Mouse (Mus musculus) intestine, embryonic 15.5 days (tissue): Measurements from ENCODE around the gene Sema6d. TPM values are rescaled to one million over a fixed set of nuclear protein-coding genes. Genes with fewer than 3 reads are reported as not detected.

Source experiments
- ATAC-seq: fragments of 200-750 bp; cut with Nextera tagmentation; 2 replicates; pipeline ENCODE4 v1.8.0; 2017; ENCODE audit warnings: moderate TSS enrichment, moderate library complexity
- H3K27ac ChIP-seq: fragments of 300-500 bp; sonication (generic); 2 replicates; pipeline ENCODE4 v1.5.1; 2015; ENCODE audit warnings: mild to moderate bottlenecking, inconsistent platforms
- H3K27me3 ChIP-seq: fragments of 300-500 bp; sonication (generic); replicated peaks from 2 replicates; pipeline ENCODE4 v1.6.1; 2015; ENCODE audit warnings: inconsistent platforms
- H3K36me3 ChIP-seq: fragments of 300-500 bp; sonication (generic); 2 replicates; pipeline ENCODE4 v1.6.1; 2015; ENCODE audit warnings: inconsistent platforms
- H3K4me1 ChIP-seq: fragments of 300-500 bp; sonication (generic); replicated peaks from 2 replicates; pipeline ENCODE4 v1.6.1; 2015; ENCODE audit warnings: inconsistent platforms
- H3K4me2 ChIP-seq: fragments of 300-500 bp; sonication (generic); replicated peaks from 2 replicates; pipeline ENCODE4 v1.6.1; 2015; ENCODE audit warnings: mild to moderate bottlenecking, inconsistent platforms
- H3K4me3 ChIP-seq: fragments of 300-500 bp; sonication (generic); replicated peaks from 2 replicates; pipeline ENCODE4 v1.5.1; 2015; ENCODE audit warnings: inconsistent platforms
- H3K9ac ChIP-seq: fragments of 300-500 bp; sonication (generic); 2 replicates; pipeline ENCODE4 v1.6.1; 2015; ENCODE audit warnings: inconsistent platforms
- H3K9me3 ChIP-seq: fragments of 300-500 bp; sonication (generic); 2 replicates; pipeline ENCODE4 v1.6.1; 2016; ENCODE audit warnings: inconsistent platforms
- WGBS: fragments of 180-500 bp; shearing (Covaris S2); methylation state at CpG from one replicate; pipeline ENCODE4 v1.1.7; 2015; 5-methylcytosine and 5-hydroxymethylcytosine counted together
- polyA plus RNA-seq: library from polyadenylated mRNA; unstranded; fragments of >200 nt; fragmentation: Nextera tagmentation; extraction: Ambion mirVana; gene quantifications from 2 replicates; pipeline ENCODE4 v1.2.1, GENCODE M21; 2015

Gene Sema6d
- polyA plus RNA-seq, 1 experiment from 2014 or later, result 11.9 TPM

- WGBS, result under 1% methylated on average over 59 of the region's 80 CpGs
- no peaks in the 10 kb centered on the region for H3K9me3 ChIP-seq
- peak overlapping the region; percentile 90 for H3K4me3 ChIP-seq
- peak; percentile 91 for ATAC-seq
- H3K4me2 ChIP-seq, result peak overlapping the region; percentile 81
- H3K27ac ChIP-seq, result peak overlapping the region; percentile 98
- H3K36me3 ChIP-seq, result no peaks in the 10 kb centered on the region
- peaks cover 29% of the 10 kb centered on the region for H3K4me1 ChIP-seq
- peak overlapping the region; percentile 94 for H3K9ac ChIP-seq
- H3K27me3 ChIP-seq, result no peaks in the 10 kb centered on the region
Observed at GRCm38 (mm10) chr2:124609711-124610585, 520.2 kb downstream of the Sema6d start.

GRCm38 (mm10) chr2:124610586-124611105 is 520.9 kb downstream of the Sema6d start:
- peak overlapping the region; percentile 94 for H3K9ac ChIP-seq
- no peaks in the 10 kb centered on the region for H3K27me3 ChIP-seq
- no peaks in the 10 kb centered on the region for H3K36me3 ChIP-seq
- H3K27ac ChIP-seq, result peak overlapping the region; percentile 98
- no peak for ATAC-seq
- H3K4me1 ChIP-seq, result peaks cover 29% of the 10 kb centered on the region
- peak overlapping the region; percentile 81 for H3K4me2 ChIP-seq
- H3K9me3 ChIP-seq, result no peaks in the 10 kb centered on the region
- peak overlapping the region; percentile 90 for H3K4me3 ChIP-seq
- WGBS, result under 1% methylated on average over 39 of the region's 39 CpGs

DNA sequence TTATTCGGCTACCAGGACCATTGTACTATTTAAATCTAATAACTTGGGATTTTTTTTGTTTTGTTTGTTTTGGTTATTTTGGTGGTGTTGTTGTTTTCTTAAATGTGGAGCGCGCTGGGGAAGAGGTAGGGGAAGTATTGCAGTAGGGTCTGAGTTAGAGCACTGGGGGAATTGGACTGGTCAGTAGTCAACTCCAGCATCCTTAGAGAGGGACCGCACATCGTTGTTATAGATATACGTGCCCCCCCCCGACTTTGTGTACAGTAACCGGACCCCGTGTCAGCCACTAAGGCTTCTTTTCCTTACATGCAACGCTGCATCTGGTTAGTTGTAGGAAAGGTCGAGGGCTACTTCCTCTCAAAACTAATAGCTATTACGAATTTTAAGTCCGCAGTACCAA is 521.5 kb downstream of the Sema6d start:
- Histone ChIP-seq H3K4me1 (peaks cover 29% of the 10 kb centered on the region), H3K4me2 (peak overlapping the region; percentile 81), H3K27me3 (no peaks in the 10 kb centered on the region), H3K9ac (peak overlapping the region; percentile 94), H3K4me3 (peak overlapping the region; percentile 90), H3K36me3 (no peaks in the 10 kb centered on the region), H3K9me3 (no peaks in the 10 kb centered on the region), H3K27ac (no peak overlapping the region)
- 11% methylated on average over 13 of the region's 13 CpGs for WGBS
- ATAC-seq, result no peak

DNA sequence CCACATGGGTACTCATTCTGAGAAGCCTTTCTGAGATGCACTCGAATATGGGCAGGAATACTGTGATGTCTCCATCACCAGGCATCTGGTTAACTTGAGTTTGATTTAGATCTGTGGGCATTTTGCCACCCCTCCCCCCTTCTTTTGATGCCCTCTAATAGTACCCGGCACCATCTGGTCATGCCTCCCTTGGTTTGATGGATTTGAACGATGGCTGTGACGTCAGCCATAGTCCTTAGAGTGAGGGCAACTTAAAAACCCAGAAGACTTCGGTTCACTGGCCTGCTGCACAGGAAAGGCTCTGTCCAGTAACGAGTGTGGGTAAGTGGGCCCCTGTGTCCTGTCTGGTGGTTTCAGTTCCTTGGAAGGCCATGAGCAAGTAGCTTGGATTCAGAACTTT is 522.5 kb downstream of the Sema6d start:
- H3K27me3 ChIP-seq, result no peaks in the 10 kb centered on the region
- no peaks in the 10 kb centered on the region for H3K9me3 ChIP-seq
- ATAC-seq, result no peak
- H3K4me2 ChIP-seq, result peak overlapping the region; percentile 81
- WGBS, result 42% methylated on average over 6 of the region's 6 CpGs
- peak overlapping the region; percentile 90 for H3K4me3 ChIP-seq
- H3K4me1 ChIP-seq, result peaks cover 29% of the 10 kb centered on the region
- no peak overlapping the region for H3K27ac ChIP-seq
- H3K36me3 ChIP-seq, result no peaks in the 10 kb centered on the region
- H3K9ac ChIP-seq, result peak overlapping the region; percentile 18; the same call in 1 of the 2 replicates

- ATAC-seq, result no peak
- Histone ChIP-seq H3K4me2 (peak overlapping the region; percentile 81), H3K36me3 (no peaks in the 10 kb centered on the region), H3K9ac (peak overlapping the region; percentile 18; the same call in 1 of the 2 replicates), H3K9me3 (no peaks in the 10 kb centered on the region), H3K4me3 (peak overlapping the region; percentile 90), H3K27me3 (no peaks in the 10 kb centered on the region), H3K4me1 (peaks cover 29% of the 10 kb centered on the region), H3K27ac (no peak overlapping the region)
- WGBS, result 48% methylated on average over 10 of the region's 10 CpGs
Observed at GRCm38 (mm10) chr2:124612727-124613510, 523.1 kb downstream of the Sema6d start.

DNA sequence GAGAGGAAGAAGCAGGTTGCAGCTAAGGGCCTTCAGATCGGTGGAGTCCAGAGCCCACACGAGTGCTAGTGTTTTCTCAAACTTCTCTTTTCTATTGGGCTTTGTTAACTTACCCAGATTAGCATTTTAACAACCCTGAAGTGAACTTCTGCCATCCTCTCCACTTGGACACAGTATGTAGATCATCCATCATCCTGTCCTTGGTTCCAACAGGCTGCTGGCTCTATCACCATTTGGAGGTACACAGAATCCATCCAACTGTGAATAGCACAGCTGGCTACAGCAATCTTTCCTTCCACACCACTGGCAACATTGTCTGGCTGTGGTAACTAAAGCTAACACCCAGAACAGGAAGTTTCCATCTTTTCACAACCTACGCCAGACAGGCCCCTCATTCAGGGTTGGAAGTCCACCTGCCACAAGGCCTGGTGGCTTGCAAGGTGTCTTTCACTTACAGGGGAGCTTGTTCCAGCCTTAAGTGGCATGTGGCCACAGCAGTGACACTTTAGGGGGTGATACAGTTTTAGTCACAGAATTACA is 524.0 kb downstream of the Sema6d start:
- peaks cover 32% of the 10 kb centered on the region for H3K4me1 ChIP-seq
- WGBS, result 54% methylated on average over 3 of the region's 3 CpGs
- H3K27me3 ChIP-seq, result no peaks in the 10 kb centered on the region
- peak overlapping the region; percentile 81; the same call in 1 of the 2 replicates for H3K4me2 ChIP-seq
- no peaks in the 10 kb centered on the region for H3K36me3 ChIP-seq
- no peak overlapping the region for H3K9ac ChIP-seq
- no peak overlapping the region for H3K27ac ChIP-seq
- H3K4me3 ChIP-seq, result no peak overlapping the region
- no peak for ATAC-seq
- no peaks in the 10 kb centered on the region for H3K9me3 ChIP-seq

DNA sequence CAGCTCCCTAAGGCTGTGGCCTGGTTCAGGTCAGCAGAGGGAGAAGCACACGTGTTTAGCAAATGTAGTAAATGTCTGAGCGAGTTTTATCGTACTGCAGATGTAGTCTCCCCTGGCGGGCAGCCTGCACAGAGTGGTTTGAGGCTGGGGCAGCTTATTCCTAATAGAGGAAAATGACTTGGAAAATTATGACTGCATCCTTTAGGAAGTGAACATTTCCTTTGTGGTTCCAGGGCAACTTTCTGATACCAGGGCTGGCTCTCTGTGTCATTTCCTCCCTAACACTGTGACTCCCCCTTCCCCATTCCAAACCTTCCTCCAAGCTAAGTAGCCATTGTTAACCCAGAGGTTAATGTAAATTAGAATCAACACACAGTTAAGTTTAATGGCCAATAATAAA is 527.0 kb downstream of the Sema6d start:
- no peak overlapping the region for H3K4me3 ChIP-seq
- H3K9ac ChIP-seq, result no peak overlapping the region
- no peak overlapping the region for H3K27ac ChIP-seq
- no peak for ATAC-seq
- H3K27me3 ChIP-seq, result no peaks in the 10 kb centered on the region
- no peaks in the 10 kb centered on the region for H3K36me3 ChIP-seq
- H3K4me2 ChIP-seq, result no peak overlapping the region
- WGBS, result 58% methylated on average over 4 of the region's 4 CpGs
- peaks cover 32% of the 10 kb centered on the region for H3K4me1 ChIP-seq
- H3K9me3 ChIP-seq, result no peaks in the 10 kb centered on the region

- 51% methylated on average over 9 of the region's 9 CpGs for WGBS
- Histone ChIP-seq H3K27ac (no peak overlapping the region; the same call in 1 of the 2 replicates), H3K27me3 (no peaks in the 10 kb centered on the region), H3K36me3 (no peaks in the 10 kb centered on the region), H3K4me3 (no peak overlapping the region), H3K4me2 (no peak overlapping the region), H3K9me3 (no peaks in the 10 kb centered on the region), H3K4me1 (peaks cover 32% of the 10 kb centered on the region), H3K9ac (no peak overlapping the region)
- ATAC-seq, result no peak
Observed at GRCm38 (mm10) chr2:124617440-124617839, 527.7 kb downstream of the Sema6d start.

DNA sequence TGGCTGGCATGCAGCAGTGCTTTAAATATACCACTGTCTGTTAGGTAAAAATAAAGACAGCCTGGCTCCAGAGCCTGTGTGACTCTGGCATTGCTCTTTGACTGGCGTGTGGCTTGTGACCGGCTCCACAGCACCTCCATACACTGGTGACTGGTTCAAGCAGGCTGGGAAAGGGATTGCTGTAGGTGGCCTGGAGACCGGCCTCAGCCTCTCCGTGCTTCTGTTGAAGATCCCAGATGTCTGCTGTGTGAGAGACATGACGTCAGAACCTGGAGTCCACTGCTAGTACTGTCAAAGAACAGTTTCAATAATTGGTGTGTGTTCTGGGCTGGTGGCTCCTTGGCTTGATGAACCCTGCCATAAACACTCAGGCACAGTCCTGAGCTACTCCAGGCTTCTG is 528.3 kb downstream of the Sema6d start:
- H3K4me2 ChIP-seq, result no peak overlapping the region
- peak; percentile 51 for ATAC-seq
- peaks cover 27% of the 10 kb centered on the region for H3K4me1 ChIP-seq
- H3K9me3 ChIP-seq, result no peaks in the 10 kb centered on the region
- H3K36me3 ChIP-seq, result no peaks in the 10 kb centered on the region
- no peak overlapping the region for H3K9ac ChIP-seq
- no peaks in the 10 kb centered on the region for H3K27me3 ChIP-seq
- peak overlapping the region; percentile 32; the same call in 1 of the 2 replicates for H3K27ac ChIP-seq
- no peak overlapping the region for H3K4me3 ChIP-seq
- 65% methylated on average over 5 of the region's 5 CpGs for WGBS

DNA sequence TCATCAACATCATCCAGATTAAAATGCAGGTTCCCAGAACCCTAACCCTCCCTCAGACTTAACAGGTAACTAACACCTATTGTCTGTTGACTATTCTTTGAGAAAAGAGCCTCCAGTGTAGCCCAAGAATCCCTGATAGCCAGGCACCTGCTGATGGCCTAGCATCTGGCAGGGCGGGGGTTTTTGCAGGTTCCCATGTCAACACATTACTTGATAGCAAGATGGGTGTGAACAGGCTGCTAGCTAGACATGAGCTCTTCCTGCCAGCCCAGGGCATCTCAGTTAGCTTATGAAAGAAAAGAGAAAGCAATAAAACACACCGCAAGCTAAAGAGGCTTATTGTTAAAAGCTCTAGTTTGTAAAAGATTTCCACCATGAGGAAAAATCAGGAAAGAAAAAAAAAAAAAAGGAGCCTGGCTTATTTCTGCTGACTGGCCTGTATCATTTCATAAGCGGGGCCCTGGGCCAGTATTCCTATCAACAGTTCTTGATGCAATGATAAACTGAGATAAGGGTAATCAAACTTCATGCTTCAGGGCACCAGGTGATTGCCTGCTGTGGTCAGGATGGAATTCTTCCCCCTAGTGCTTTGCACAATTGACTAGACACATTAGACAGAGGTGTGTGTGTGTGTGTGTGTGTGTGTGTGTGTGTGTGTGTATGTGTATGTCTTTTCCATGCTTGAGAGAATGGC is 528.9 kb downstream of the Sema6d start:
- no peak overlapping the region for H3K9ac ChIP-seq
- 47% methylated on average over 3 of the region's 3 CpGs for WGBS
- no peaks in the 10 kb centered on the region for H3K27me3 ChIP-seq
- peaks cover 24% of the 10 kb centered on the region for H3K4me1 ChIP-seq
- no peak overlapping the region for H3K4me3 ChIP-seq
- 0 out of 2 replicates have a peak overlapping the region, but pooled peaks have one; percentile 13 for H3K27ac ChIP-seq
- no peak overlapping the region for H3K4me2 ChIP-seq
- ATAC-seq, result peak; percentile 83
- no peaks in the 10 kb centered on the region for H3K9me3 ChIP-seq
- no peaks in the 10 kb centered on the region for H3K36me3 ChIP-seq

DNA sequence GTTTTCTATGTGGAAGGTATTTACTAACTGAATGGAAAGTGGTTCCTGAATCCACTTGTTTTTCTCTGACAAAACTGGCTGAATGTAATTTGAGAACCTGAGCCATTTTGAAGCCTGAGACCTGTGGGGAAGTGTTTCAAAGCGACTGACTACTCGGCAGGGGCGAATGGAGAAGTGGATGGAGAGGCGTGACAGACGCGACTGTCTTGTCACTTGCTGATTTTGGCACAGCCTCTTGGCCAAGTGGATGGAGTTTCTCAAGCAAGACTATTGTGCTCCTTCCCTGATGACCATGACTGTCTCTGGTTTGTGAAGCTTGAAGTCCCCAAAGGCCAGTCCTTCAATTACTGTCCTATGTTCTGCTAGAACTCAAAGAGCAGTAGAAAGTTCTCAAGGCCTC is 530.7 kb downstream of the Sema6d start:
- WGBS, result 78% methylated on average over 6 of the region's 6 CpGs
- Histone ChIP-seq H3K27ac (no peak overlapping the region), H3K36me3 (no peaks in the 10 kb centered on the region), H3K4me1 (peaks cover 21% of the 10 kb centered on the region), H3K4me3 (no peak overlapping the region), H3K9me3 (no peaks in the 10 kb centered on the region), H3K27me3 (no peaks in the 10 kb centered on the region), H3K4me2 (no peak overlapping the region), H3K9ac (no peak overlapping the region)
- ATAC-seq, result no peak
